Mouse (Mus musculus) layer of hippocampus, postnatal 25 days (tissue): ENCODE data around the gene Ergic1. TPM values are rescaled to one million over a fixed set of nuclear protein-coding genes. Genes with fewer than 3 reads are reported as not detected.

Experiments
- DNase-seq, 2 experiments: peaks; one replicate each; pipeline ENCODE4 v3.0.0; 2022; ENCODE audit warnings: mixed read lengths in 2 of 2, low spot score in 1 of 2; ENCODE audit errors: extremely low spot score in 1 of 2
- total RNA-seq, 2 experiments: library from RNA; stranded (reverse); gene quantifications; 2 replicates each; pipeline ENCODE4 v1.2.3; 2021

Gene Ergic1
- total RNA-seq, 2 experiments from 2014 or later: 114 to 118 TPM

- DNase-seq: no peak
Measured at GRCm38 (mm10) chr17:26620292-26620691, 59.0 kb downstream of the Ergic1 start.

- DNase-seq: no peak
Measured at GRCm38 (mm10) chr17:26620786-26621766, 59.8 kb downstream of the Ergic1 start.

- no peak for DNase-seq
Measured at GRCm38 (mm10) chr17:26621912-26622311, 60.6 kb downstream of the Ergic1 start.

DNA sequence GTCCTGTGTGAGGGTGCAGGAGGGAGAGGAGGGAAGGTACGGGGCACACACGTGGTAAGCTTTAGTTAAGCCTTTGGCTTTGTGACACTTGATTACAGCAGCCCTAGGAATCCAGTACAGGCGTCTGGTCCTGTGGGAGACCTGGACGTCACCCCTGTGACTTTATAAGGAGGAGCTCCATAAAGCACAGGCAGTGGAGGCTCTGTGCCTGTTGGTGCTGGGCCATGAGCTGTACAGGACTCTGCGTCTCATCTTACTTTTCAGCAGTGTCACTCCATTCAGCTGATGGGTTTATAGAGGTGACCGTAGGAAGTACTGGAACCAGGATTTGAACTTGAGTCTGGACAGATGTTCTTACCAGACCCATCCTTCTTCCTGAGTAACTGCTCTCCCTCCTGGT is 62.7 kb downstream of the Ergic1 start:
- no peak for DNase-seq

- no peak for DNase-seq
Measured at GRCm38 (mm10) chr17:26624999-26625398, 63.7 kb downstream of the Ergic1 start.

DNA sequence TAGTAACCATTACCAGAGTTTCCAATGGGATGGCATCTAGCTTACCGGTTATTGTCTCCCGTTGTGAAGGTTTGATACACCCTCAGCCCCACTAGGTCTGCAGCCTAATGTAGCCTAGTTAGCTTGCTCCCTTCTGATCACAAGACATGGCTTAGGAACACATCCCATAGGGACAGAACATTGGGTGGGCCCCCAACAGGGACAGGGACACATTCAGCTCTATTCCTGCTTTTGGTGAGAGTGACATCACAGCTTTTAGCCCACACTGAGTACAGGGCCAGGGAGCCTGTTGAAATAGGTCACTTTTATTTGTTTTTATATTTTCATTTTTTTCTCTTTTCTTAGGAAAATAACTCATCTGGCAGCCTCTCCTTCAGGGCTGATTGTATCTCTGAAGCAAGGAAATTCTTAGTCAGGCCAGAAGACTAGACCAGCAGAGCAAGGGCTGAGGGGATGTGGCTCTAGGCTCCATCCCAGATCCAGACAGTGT is 64.3 kb downstream of the Ergic1 start:
- no peak for DNase-seq

- no peak for DNase-seq
Measured at GRCm38 (mm10) chr17:26628479-26628878, 67.2 kb downstream of the Ergic1 start.

- no peak for DNase-seq
Measured at GRCm38 (mm10) chr17:26628936-26629335, 67.6 kb downstream of the Ergic1 start.

DNA sequence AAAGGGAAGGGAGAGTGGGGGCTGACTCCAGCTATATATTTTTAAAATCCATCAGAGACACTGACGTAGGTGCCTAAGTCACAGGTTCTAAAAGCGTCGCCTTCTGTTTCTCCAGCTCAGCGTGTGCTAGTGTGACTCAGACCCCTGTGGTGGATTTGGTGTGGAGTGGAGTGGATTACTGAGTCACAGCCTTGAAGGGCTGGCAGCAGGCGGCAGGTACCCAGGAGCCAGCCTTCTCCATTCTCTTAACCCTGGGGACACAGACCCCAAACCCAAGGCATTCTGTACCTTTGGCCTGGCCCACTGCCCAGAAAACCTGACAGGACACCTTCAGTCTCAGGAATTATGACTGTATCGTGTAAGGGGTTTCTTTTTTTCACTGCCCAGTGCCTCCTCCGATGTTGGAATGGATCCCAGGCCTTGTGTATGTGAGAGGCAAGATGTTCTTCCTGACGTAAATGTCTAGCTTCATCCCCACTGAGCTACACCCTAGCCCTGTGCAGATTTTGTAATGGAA is 70.6 kb downstream of the Ergic1 start:
- DNase-seq: no peak

GRCm38 (mm10) chr17:26633186-26633585 is 71.9 kb downstream of the Ergic1 start:
- DNase-seq: no peak

DNA sequence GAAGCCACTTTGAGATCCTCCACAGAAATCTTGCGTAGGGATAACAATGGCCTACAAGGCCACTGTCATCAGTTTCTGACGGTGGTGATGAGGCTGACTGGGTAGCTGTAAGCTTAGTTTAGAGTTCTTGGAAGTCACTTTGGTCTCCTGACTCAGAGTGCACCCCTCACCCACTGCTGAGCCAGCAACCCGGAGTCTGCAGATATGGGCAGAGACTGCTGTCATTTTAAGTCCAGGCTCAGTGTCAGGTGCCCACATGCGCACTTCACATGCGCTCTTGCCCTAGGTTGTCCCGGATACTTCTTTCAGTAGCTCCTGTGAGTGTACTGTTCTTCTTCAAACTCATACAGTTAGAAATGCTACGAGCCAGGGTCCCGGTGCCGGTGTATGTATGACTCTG is 72.6 kb downstream of the Ergic1 start:
- DNase-seq: no peak

DNA sequence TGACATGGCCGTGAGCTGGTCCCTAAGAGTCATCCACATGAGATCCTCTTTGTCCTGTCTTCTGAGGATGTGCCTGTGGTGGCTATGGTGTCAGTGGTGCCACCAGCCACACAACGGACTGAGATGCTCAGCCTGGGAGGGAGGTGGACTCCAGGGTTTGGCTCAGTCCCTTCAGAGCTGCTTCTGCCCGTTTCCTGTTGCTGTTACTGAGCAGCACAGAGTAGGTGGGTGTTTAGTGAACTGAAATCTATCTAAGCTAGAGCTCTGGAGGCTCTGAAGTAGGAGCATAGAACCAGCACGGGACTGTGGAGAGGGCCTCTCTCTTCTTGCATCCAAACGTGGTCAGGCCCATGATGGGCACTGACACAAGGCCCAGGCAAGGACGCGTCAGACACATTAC is 73.2 kb downstream of the Ergic1 start:
- DNase-seq: no peak

DNA sequence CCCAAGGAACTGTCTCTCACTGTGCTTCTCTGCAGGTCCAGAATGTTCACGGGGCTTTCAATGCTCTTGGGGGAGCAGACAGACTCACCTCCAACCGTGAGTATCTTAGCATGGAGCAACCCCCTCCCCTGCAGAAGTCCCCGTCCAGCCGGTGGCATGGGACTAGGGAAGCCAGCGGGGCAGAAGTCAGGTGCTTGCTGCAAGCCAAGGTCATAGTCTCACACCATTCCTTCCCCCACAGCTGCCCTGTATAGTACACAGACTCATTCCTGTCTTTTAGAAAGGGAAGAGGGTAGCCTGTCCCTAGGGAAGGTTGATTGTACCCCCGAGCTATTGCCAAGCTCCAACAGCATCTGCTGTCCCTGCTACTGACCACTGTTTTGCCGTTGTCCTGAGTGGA is 74.7 kb downstream of the Ergic1 start:
- no peak for DNase-seq

DNA sequence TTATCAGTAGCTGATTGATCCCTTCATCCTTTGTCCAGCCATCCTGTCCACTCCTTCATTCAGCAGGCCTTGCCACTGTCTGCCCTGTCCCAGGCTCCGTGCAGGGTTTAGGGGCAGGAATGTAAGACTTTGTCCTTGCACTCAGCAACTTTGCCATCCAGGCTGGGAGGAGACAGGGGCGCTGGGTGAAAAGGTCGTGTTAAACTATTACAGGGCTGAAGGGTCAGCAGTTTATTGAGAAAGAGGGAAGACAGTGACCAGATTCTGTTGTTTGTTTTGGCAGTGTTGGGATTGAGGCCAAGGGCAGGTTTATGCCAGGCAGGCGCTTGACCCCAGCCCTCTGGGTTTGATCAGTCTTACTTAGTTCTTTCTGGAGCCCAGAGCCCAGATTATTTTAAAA is 76.6 kb downstream of the Ergic1 start:
- DNase-seq: no peak

- peak; percentile 46 to 82 for DNase-seq
Measured at GRCm38 (mm10) chr17:26638655-26639054, 77.4 kb downstream of the Ergic1 start.

- no peak for DNase-seq
Measured at GRCm38 (mm10) chr17:26639791-26640190, 78.5 kb downstream of the Ergic1 start.

DNA sequence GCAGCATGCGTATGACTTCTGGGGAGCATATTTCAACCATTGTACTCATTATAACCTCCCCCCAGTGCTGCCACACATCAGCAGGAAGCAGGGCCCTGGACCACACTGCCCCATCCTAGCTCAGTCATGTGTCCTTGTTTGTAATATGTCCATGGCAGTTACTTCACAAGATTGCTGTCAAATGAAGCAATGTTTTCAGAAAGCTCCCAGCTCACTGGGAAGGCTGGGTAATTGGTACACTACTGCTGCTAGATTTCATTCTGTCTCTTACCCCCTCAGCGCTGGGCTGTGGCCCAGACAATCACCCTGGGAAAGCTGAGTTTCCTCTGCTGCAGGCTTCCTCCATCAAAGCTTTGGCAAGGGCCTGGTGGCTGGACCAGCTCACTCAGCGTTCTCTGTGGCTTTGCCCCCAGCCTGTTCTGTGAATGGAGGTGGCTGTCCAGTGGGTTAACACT is 79.0 kb downstream of the Ergic1 start:
- DNase-seq: no peak

DNA sequence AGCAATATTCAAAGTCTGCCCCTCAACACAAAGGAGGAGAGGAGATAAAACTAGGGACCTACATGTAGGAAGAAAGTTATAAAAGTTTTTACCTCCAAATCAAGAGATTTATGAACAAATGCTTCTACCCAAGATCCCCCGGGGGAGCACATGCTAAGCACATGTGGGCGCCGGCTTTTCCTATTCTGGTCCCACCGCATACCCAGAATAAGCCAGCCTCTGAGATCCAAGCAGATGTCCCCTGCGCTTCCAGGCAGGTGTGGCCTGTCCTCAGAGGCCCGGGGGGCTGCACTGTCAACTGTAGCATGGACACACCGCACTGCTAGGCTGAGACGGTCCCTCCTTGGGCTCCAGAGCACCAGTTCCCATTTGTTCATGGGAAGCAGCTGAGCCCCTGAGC is 82.2 kb downstream of the Ergic1 start:
- no peak for DNase-seq

GRCm38 (mm10) chr17:26643993-26644392 is 82.7 kb downstream of the Ergic1 start:
- no peak for DNase-seq

GRCm38 (mm10) chr17:26644509-26645410 is 83.5 kb downstream of the Ergic1 start:
- no peak for DNase-seq

DNA sequence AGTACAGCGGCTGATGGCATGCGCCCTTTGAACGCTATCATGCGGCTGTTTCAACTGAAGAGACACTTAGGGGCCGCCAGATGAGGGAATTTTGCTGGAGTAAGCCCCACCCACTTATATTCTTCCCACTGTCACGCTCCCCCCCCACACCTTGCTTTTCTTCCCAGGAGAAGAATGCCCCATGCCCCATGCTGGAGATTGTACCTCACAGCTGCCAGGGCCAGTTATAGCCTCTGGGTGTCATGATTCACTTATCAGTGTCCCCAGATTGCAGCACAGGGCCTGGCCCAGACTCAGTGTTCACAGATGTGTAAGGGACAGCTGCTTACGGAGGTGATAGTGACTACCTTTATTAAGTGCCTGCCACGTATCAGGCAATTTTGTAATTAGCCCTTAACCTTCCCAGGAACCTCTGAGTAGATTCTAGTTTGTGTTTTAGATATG is 84.1 kb downstream of the Ergic1 start:
- no peak for DNase-seq
